Mouse (Mus musculus): ENCODE measurements around the gene Card10.

GRCm38 (mm10) chr15:78809739-78810138 is 6.9 kb upstream of the Card10 start:
- TF ChIP-seq CTCF (IDR thresholded peaks at IDR 0.05) (no peak), EP300 (IDR thresholded peaks at IDR 0.05; ENCODE audit: insufficient read depth, low read depth, low read length) (no peak), POLR2A (IDR thresholded peaks at IDR 0.05; ENCODE audit: insufficient read depth, low read depth, low read length) (no peak)

Measured in heart, adult 2 months (tissue).